Mouse (Mus musculus) midbrain, embryonic 16.5 days (tissue): ENCODE results near the gene Gjb3. TPM values are rescaled to one million over a fixed set of nuclear protein-coding genes. Genes with fewer than 3 reads are reported as not detected.
A peak's percentile ranks its signal among the peaks of the same experiment; 100 is the strongest.

ENCODE experiments used
- ATAC-seq: fragments of 200-750 bp; cut with Nextera tagmentation; 2 replicates; pipeline ENCODE4 v1.8.0; 2017; ENCODE audit warnings: moderate TSS enrichment
- H3K27ac ChIP-seq: fragments of 300-500 bp; sonication (generic); 2 replicates; pipeline ENCODE4 v1.5.1; 2014; ENCODE audit warnings: mild to moderate bottlenecking, low read length, mixed read lengths
- H3K27me3 ChIP-seq: fragments of 300-500 bp; sonication (generic); 2 replicates; pipeline ENCODE4 v1.6.1; 2014; ENCODE audit warnings: low read depth, low read length, mixed read lengths; ENCODE audit not compliant: control insufficient read depth, insufficient read depth
- H3K36me3 ChIP-seq: fragments of 300-500 bp; sonication (generic); 2 replicates; pipeline ENCODE4 v1.6.1; 2014; ENCODE audit warnings: mild to moderate bottlenecking, low read length, moderate library complexity, mixed read lengths; ENCODE audit not compliant: control insufficient read depth, insufficient read depth
- H3K4me1 ChIP-seq: fragments of 300-500 bp; sonication (generic); 2 replicates; pipeline ENCODE4 v1.6.1; 2014; ENCODE audit warnings: mild to moderate bottlenecking, low read length, mixed read lengths; ENCODE audit not compliant: control insufficient read depth, insufficient read depth
- H3K4me2 ChIP-seq: fragments of 300-500 bp; sonication (generic); 2 replicates; pipeline ENCODE4 v1.6.1; 2014; ENCODE audit warnings: mild to moderate bottlenecking, low read length, mixed read lengths
- H3K4me3 ChIP-seq: fragments of 300-500 bp; sonication (generic); 2 replicates; pipeline ENCODE4 v1.5.1; 2014; ENCODE audit warnings: low read depth, mild to moderate bottlenecking, low read length, moderate library complexity, mixed read lengths
- H3K9ac ChIP-seq: fragments of 300-500 bp; sonication (generic); 2 replicates; pipeline ENCODE4 v1.6.1; 2014; ENCODE audit warnings: low read depth, low read length, mixed read lengths
- H3K9me3 ChIP-seq: fragments of 300-500 bp; sonication (generic); replicated peaks from 2 replicates; pipeline ENCODE4 v1.6.1; 2014; ENCODE audit warnings: mild to moderate bottlenecking, low read length, mixed read lengths; ENCODE audit not compliant: control insufficient read depth, poor library complexity, severe bottlenecking
- WGBS: fragments of 180-500 bp; shearing (Covaris S2); extraction: QIAGEN DNeasy Blood & Tissue Kit; methylation state at CpG from one replicate; pipeline ENCODE4 v1.1.7; 2014; 5-methylcytosine and 5-hydroxymethylcytosine counted together
- polyA plus RNA-seq: library from polyadenylated mRNA; unstranded; fragments of >200 nt; fragmentation: Nextera tagmentation; extraction: Ambion mirVana; gene quantifications from 2 replicates; pipeline ENCODE4 v1.2.1, GENCODE M21; 2015

Gjb3 gene
- 0.11 and 0.55 TPM in 2 replicates for polyA plus RNA-seq

- H3K27ac ChIP-seq: no peak within 1 kb of the TSS
- peak within 1 kb of the TSS; percentile 46 for H3K4me2 ChIP-seq
- no peaks in the 10 kb centered on the region for H3K36me3 ChIP-seq
- peak within 1 kb of the TSS; percentile 26 for H3K4me3 ChIP-seq
- H3K4me1 ChIP-seq: peaks cover 17% of the 10 kb centered on the region
- H3K9ac ChIP-seq: peak within 1 kb of the TSS; percentile 3; the same call in 1 of the 2 replicates
- peaks cover 26% of the 10 kb centered on the region for H3K27me3 ChIP-seq
- 2% methylated on average over 49 of the region's 49 CpGs for WGBS
- no peaks in the 10 kb centered on the region for H3K9me3 ChIP-seq
- ATAC-seq: peak; percentile 29; the same call in 1 of the 2 replicates
Measured at GRCm38 (mm10) chr4:127330181-127331100, at the start of gene Gjb3. Gene Gjb3 (minus strand): TSS chr4:127330844.

- Histone ChIP-seq H3K4me1 (peaks cover 4% of the 10 kb centered on the region; the same call in 1 of the 2 replicates), H3K4me3 (no peak overlapping the region), H3K9me3 (no peaks in the 10 kb centered on the region), H3K27ac (no peak overlapping the region), H3K36me3 (no peaks in the 10 kb centered on the region), H3K4me2 (no peak overlapping the region), H3K27me3 (no peaks in the 10 kb centered on the region), H3K9ac (no peak overlapping the region)
- 38% methylated on average over 4 of the region's 4 CpGs for WGBS
- no peak for ATAC-seq
Measured at GRCm38 (mm10) chr4:127377344-127377743, 46.7 kb upstream of the Gjb3 start.

GRCm38 (mm10) chr4:127375541-127376177, 45.0 kb upstream of the Gjb3 start:
- ATAC-seq: 0 out of 2 replicates have a peak, but pooled peaks have one; percentile 36
- Histone ChIP-seq H3K9ac (no peak overlapping the region), H3K27ac (no peak overlapping the region), H3K4me2 (no peak overlapping the region), H3K27me3 (no peaks in the 10 kb centered on the region), H3K4me3 (no peak overlapping the region), H3K36me3 (no peaks in the 10 kb centered on the region), H3K4me1 (peaks cover 4% of the 10 kb centered on the region; the same call in 1 of the 2 replicates), H3K9me3 (no peaks in the 10 kb centered on the region)
- 70% methylated on average over 17 of the region's 17 CpGs for WGBS

GRCm38 (mm10) chr4:127374645-127375044, 44.0 kb upstream of the Gjb3 start:
- Histone ChIP-seq H3K4me3 (no peak overlapping the region), H3K9me3 (no peaks in the 10 kb centered on the region), H3K36me3 (no peaks in the 10 kb centered on the region), H3K27ac (no peak overlapping the region), H3K9ac (no peak overlapping the region), H3K27me3 (no peaks in the 10 kb centered on the region), H3K4me1 (peaks cover 4% of the 10 kb centered on the region; the same call in 1 of the 2 replicates), H3K4me2 (no peak overlapping the region)
- WGBS: 83% methylated on average over 4 of the region's 4 CpGs
- ATAC-seq: no peak

GRCm38 (mm10) chr4:127373491-127373890, 42.8 kb upstream of the Gjb3 start:
- H3K27ac ChIP-seq: no peak overlapping the region
- no peak overlapping the region for H3K9ac ChIP-seq
- 54% methylated on average over 8 of the region's 8 CpGs for WGBS

GRCm38 (mm10) chr4:127371546-127371945, 40.9 kb upstream of the Gjb3 start:
- ATAC-seq: no peak
- no peak overlapping the region for H3K27ac ChIP-seq
- no peak overlapping the region for H3K4me3 ChIP-seq
- WGBS: 74% methylated on average over 5 of the region's 5 CpGs
- H3K9ac ChIP-seq: no peak overlapping the region
- no peaks in the 10 kb centered on the region for H3K36me3 ChIP-seq
- H3K4me2 ChIP-seq: no peak overlapping the region
- H3K4me1 ChIP-seq: peaks cover 8% of the 10 kb centered on the region; the same call in 1 of the 2 replicates
- no peaks in the 10 kb centered on the region for H3K9me3 ChIP-seq
- H3K27me3 ChIP-seq: no peaks in the 10 kb centered on the region

More at GRCm38 (mm10) chr4:127373491-127373890, 42.8 kb upstream of the Gjb3 start:
- ATAC-seq: no peak
- Histone ChIP-seq H3K4me1 (peaks cover 7% of the 10 kb centered on the region; the same call in 1 of the 2 replicates), H3K36me3 (no peaks in the 10 kb centered on the region), H3K4me3 (no peak overlapping the region), H3K9me3 (no peaks in the 10 kb centered on the region), H3K27me3 (no peaks in the 10 kb centered on the region), H3K4me2 (no peak overlapping the region)

GRCm38 (mm10) chr4:127370447-127370846, 39.8 kb upstream of the Gjb3 start:
- no peaks in the 10 kb centered on the region for H3K27me3 ChIP-seq
- no peak overlapping the region for H3K4me2 ChIP-seq
- H3K36me3 ChIP-seq: no peaks in the 10 kb centered on the region
- peaks cover 10% of the 10 kb centered on the region; the same call in 1 of the 2 replicates for H3K4me1 ChIP-seq
- ATAC-seq: no peak
- WGBS: 58% methylated on average over 2 of the region's 2 CpGs
- H3K27ac ChIP-seq: no peak overlapping the region
- no peak overlapping the region for H3K4me3 ChIP-seq
- H3K9me3 ChIP-seq: no peaks in the 10 kb centered on the region
- no peak overlapping the region for H3K9ac ChIP-seq

- no peak overlapping the region for H3K4me3 ChIP-seq
- H3K4me1 ChIP-seq: peaks cover 13% of the 10 kb centered on the region; the same call in 1 of the 2 replicates
- H3K27me3 ChIP-seq: no peaks in the 10 kb centered on the region
- no peak overlapping the region; the same call in 1 of the 2 replicates for H3K4me2 ChIP-seq
- WGBS: 33% methylated on average over 13 of the region's 13 CpGs
- peak; percentile 61; the same call in 1 of the 2 replicates for ATAC-seq
- no peaks in the 10 kb centered on the region for H3K9me3 ChIP-seq
- H3K27ac ChIP-seq: no peak overlapping the region
- no peak overlapping the region for H3K9ac ChIP-seq
- no peaks in the 10 kb centered on the region for H3K36me3 ChIP-seq
Measured at GRCm38 (mm10) chr4:127368379-127368973, 37.8 kb upstream of the Gjb3 start.
